Mouse (Mus musculus) midbrain, embryonic 11.5 days (tissue): ENCODE results near the gene Gm867. TPM values are rescaled to one million over a fixed set of nuclear protein-coding genes. Genes with fewer than 3 reads are reported as not detected.

Experiments
- ATAC-seq: fragments of 200-750 bp; cut with Nextera tagmentation; 2 replicates; pipeline ENCODE4 v1.8.0; 2017; ENCODE audit warnings: moderate TSS enrichment, moderate library complexity; ENCODE audit not compliant: low FRiP score
- DNase-seq: peaks from one replicate; pipeline ENCODE4 v3.0.0; 2015; ENCODE audit warnings: low spot score; ENCODE audit errors: missing footprints
- H3K27ac ChIP-seq: fragments of 300-500 bp; sonication (generic); 2 replicates; pipeline ENCODE4 v1.5.1; 2014; ENCODE audit warnings: low read depth, low read length
- H3K27me3 ChIP-seq: fragments of 300-500 bp; sonication (generic); 2 replicates; pipeline ENCODE4 v1.6.1; 2014; ENCODE audit warnings: mild to moderate bottlenecking, low read length, moderate library complexity, mixed read lengths; ENCODE audit not compliant: control insufficient read depth, insufficient read depth
- H3K36me3 ChIP-seq: fragments of 300-500 bp; sonication (generic); 2 replicates; pipeline ENCODE4 v1.6.1; 2014; ENCODE audit warnings: mild to moderate bottlenecking, low read length, moderate library complexity, mixed read lengths; ENCODE audit not compliant: control insufficient read depth, insufficient read depth
- H3K4me1 ChIP-seq: fragments of 300-500 bp; sonication (generic); 2 replicates; pipeline ENCODE4 v1.6.1; 2014; ENCODE audit warnings: low read length; ENCODE audit not compliant: control insufficient read depth, insufficient read depth
- H3K4me2 ChIP-seq: fragments of 300-500 bp; sonication (generic); 2 replicates; pipeline ENCODE4 v1.6.1; 2014; ENCODE audit warnings: mild to moderate bottlenecking, moderate library complexity
- H3K4me3 ChIP-seq: fragments of 300-500 bp; sonication (generic); 2 replicates; pipeline ENCODE4 v1.5.1; 2014; ENCODE audit warnings: low read depth, low read length
- H3K9ac ChIP-seq: fragments of 300-500 bp; sonication (generic); 2 replicates; pipeline ENCODE4 v1.6.1; 2014; ENCODE audit warnings: low read length
- H3K9me3 ChIP-seq: fragments of 300-500 bp; sonication (generic); 2 replicates; pipeline ENCODE4 v1.6.1; 2016; ENCODE audit warnings: low read length; ENCODE audit not compliant: control insufficient read depth
- WGBS: fragments of 180-500 bp; shearing (Covaris S2); extraction: QIAGEN DNeasy Blood & Tissue Kit; methylation state at CpG from one replicate; pipeline ENCODE4 v1.1.7; 2014; 5-methylcytosine and 5-hydroxymethylcytosine counted together
- polyA plus RNA-seq: library from polyadenylated mRNA; unstranded; fragments of >200 nt; fragmentation: Nextera tagmentation; extraction: Ambion mirVana; gene quantifications from 2 replicates; pipeline ENCODE4 v1.2.1, GENCODE M21; 2014

The Gm867 gene
- polyA plus RNA-seq, 1 experiment from 2014 or later = 1.5 TPM

DNA sequence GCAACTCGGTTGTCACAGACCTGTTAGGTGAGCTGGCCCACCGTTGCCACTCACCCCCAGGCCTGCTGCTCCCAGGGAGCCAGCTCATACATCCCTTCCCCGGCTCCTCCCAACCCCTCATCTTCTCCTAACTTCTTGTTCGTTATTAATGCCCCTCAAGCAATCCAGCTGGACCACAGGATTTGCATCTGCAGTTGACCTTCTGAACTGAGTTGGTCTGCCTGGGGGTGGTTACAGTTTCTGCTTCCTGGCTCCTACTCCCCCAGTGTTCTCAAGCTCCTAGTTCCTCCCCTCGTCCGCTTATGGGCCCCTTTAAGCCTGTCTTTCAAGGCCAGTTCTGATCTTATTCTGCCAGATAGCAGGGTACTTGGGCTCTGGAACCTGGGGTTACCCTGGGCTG, 45.9 kb downstream of the Gm867 start:
- Histone ChIP-seq H3K9me3 (no peaks in the 10 kb centered on the region), H3K9ac (no peak overlapping the region), H3K4me1 (peaks cover 7% of the 10 kb centered on the region; the same call in 1 of the 2 replicates), H3K4me3 (no peak overlapping the region), H3K27me3 (no peaks in the 10 kb centered on the region), H3K4me2 (no peak overlapping the region), H3K27ac (no peak overlapping the region), H3K36me3 (peaks cover 18% of the 10 kb centered on the region)
- WGBS = 87% methylated on average over 6 of the region's 6 CpGs
- ATAC-seq (no peak), DNase-seq (no peak)

DNA sequence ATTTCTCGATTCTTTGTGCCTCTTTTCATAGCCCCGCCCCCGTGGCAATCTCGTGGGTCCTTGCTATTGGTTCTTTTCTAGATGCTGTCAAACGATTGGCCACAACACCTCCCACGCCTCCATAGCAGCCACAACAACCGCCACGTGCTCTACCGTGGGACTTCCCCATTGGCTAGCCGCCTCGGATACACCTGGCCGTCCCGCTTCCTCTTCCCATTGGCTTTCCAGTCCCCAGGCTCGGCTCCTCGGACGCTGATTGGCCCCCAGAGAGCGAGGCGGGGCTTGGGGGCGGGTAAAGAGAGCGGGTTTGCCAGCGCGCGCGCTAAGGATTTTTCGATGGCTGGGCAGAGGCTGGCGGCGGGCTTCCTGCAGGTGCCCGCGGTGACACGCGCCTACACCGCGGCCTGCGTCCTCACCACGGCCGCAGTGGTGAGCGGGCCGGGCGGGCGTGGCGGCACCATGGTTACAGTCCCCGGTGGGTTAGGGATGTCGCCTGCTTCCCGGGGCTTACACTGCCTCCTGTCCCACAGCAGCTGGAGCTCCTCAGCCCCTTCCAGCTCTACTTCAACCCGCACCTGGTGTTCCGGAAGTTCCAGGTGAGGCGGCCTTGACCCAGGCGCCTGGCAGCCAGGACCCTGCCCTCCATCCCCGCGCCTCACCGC, 47.3 kb downstream of the Gm867 start, which contains the start of gene Derl3:
TSS of gene Derl3 (plus strand) at position 325 of the 662 bp plus-strand sequence.
- no peak within 1 kb of the TSS for H3K27ac ChIP-seq
- H3K27me3 ChIP-seq = no peaks in the 10 kb centered on the region
- H3K9ac ChIP-seq = peak within 1 kb of the TSS; percentile 37
- WGBS = 1% methylated on average over 51 of the region's 51 CpGs
- DNase-seq (peak; percentile 98), ATAC-seq (peak; percentile 99)
- H3K4me3 ChIP-seq = peak within 1 kb of the TSS; percentile 36
- H3K4me1 ChIP-seq = peaks cover 7% of the 10 kb centered on the region; the same call in 1 of the 2 replicates
- peaks cover 18% of the 10 kb centered on the region for H3K36me3 ChIP-seq
- H3K9me3 ChIP-seq = no peaks in the 10 kb centered on the region
- H3K4me2 ChIP-seq = peak within 1 kb of the TSS; percentile 82

DNA sequence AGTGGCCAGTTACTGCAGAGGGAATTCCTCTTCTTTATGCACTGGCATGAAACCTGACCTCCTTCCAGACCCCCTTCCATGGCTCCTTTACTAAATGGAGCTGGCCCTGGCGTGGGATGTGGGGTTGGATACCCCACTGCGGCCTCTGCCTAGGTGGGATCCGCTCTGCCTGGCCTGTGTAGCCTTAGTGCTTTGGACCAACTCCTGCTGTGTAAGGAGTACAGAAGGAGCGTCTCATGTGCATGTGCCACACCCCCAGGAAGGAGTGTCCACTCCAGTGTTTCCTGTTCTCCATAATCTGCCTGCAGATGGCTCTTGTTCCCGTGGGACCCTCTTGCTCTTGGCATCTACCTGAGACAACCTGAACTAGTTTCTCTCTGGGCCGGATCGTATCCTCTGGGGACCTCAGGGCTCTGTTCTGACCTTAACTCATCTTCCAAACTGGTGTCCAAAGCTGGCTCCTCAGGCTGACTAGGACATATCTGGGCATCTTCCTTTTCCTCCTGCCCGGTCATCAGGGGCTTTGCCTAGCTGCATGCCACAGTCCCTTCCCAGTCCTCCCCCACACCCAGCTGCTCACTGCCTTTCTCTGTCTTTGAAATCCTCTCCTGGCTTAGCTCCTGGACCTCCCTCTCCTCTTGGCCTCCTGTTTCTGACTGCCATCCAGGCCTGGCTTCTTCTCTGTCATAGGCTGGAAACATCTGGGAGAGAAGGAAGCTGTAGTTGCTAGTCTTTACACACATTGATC, 50.9 kb downstream of the Gm867 start:
- ATAC-seq = no peak
- Histone ChIP-seq H3K27ac (no peak overlapping the region), H3K4me1 (peaks cover 7% of the 10 kb centered on the region; the same call in 1 of the 2 replicates), H3K4me2 (no peak overlapping the region), H3K4me3 (no peak overlapping the region), H3K9me3 (no peaks in the 10 kb centered on the region), H3K27me3 (no peaks in the 10 kb centered on the region), H3K9ac (no peak overlapping the region), H3K36me3 (no peaks in the 10 kb centered on the region)
- 47% methylated on average over 8 of the region's 8 CpGs for WGBS
- peak; percentile 69 for DNase-seq

Other genes starting within 250 kb of the Gm867 start
- gene Cabin1, start 176.3 kb downstream of the Gm867 start, polyA plus RNA-seq = 28.7 and 31.6 TPM in 2 replicates
- 89.8 and 94.7 TPM in 2 replicates for gene Ddt, start 167.3 kb downstream of the Gm867 start, polyA plus RNA-seq
- not detected in 2 replicates for gene Gm20441, start 159.7 kb downstream of the Gm867 start, polyA plus RNA-seq
- 1.0 and 1.2 TPM in 2 replicates for gene Gstt3, start 159.3 kb downstream of the Gm867 start, polyA plus RNA-seq
- gene Gstt1, start 142.1 kb downstream of the Gm867 start, polyA plus RNA-seq = 4.9 and 6.1 TPM in 2 replicates
- gene Gstt4, start 118.1 kb downstream of the Gm867 start, polyA plus RNA-seq = not detected in 2 replicates
- gene Gstt2, start 103.2 kb downstream of the Gm867 start, polyA plus RNA-seq = 6.3 and 8.4 TPM in 2 replicates
- 1,631 and 1,834 TPM in 2 replicates for gene Mif, start 80.4 kb downstream of the Gm867 start, polyA plus RNA-seq
- 0.62 and 1.6 TPM in 2 replicates for gene Derl3, start 47.3 kb downstream of the Gm867 start, polyA plus RNA-seq
- 268 and 274 TPM in 2 replicates for gene Smarcb1, start 19.1 kb downstream of the Gm867 start, polyA plus RNA-seq
- gene Chchd10, start 7.5 kb downstream of the Gm867 start, polyA plus RNA-seq = 5.5 and 6.4 TPM in 2 replicates
- gene Mmp11, start 4.2 kb downstream of the Gm867 start, polyA plus RNA-seq = 33.6 and 34.6 TPM in 2 replicates
- 0.47 and 0.70 TPM in 2 replicates for gene Vpreb3, start 2.4 kb upstream of the Gm867 start, polyA plus RNA-seq
- gene Gm5134, start 13.8 kb upstream of the Gm867 start, polyA plus RNA-seq = 0.06 and 0.11 TPM in 2 replicates
- gene Zfp280b, start 92.0 kb upstream of the Gm867 start, polyA plus RNA-seq = 33.2 and 34.3 TPM in 2 replicates
- gene Slc5a4b, start 170.3 kb upstream of the Gm867 start, polyA plus RNA-seq = not detected in 2 replicates
- not detected in 2 replicates for gene Slc5a4a, start 206.8 kb upstream of the Gm867 start, polyA plus RNA-seq